Mouse (Mus musculus) E14TG2a.4 (cell line): ENCODE measurements at regions not wholly inside any gene's neighbourhood (a gene's known extent, or its start where the extent isn't known, plus 50 kb on each side); places are given as distances from the start of the nearest gene placed in this dataset.
A peak's percentile ranks its signal among the peaks of the same experiment; 100 is the strongest.

Experiments
- H3K27me3 ChIP-seq: 2 replicates; pipeline ENCODE4 v1.6.1; 2014; ENCODE audit warnings: low read length, control low read depth; ENCODE audit not compliant: insufficient read depth
- H3K36me3 ChIP-seq: 2 replicates; pipeline ENCODE4 v1.6.1; 2014; ENCODE audit warnings: low read length, control low read depth; ENCODE audit not compliant: insufficient read depth
- H3K4me1 ChIP-seq: replicated peaks from 2 replicates; pipeline ENCODE4 v1.6.1; 2014; ENCODE audit warnings: low read depth, low read length, control low read depth
- H3K4me3 ChIP-seq: replicated peaks from 2 replicates; pipeline ENCODE4 v1.5.1; 2014; ENCODE audit warnings: mild to moderate bottlenecking, low read length
- H3K9me3 ChIP-seq: 2 replicates; pipeline ENCODE4 v1.6.1; 2014; ENCODE audit warnings: low read length, control low read depth
- CTCF ChIP-seq: conservative IDR thresholded peaks from 2 replicates; pipeline ENCODE4 v1.5.1; 2014; ENCODE audit warnings: low read length
- NANOG ChIP-seq: IDR thresholded peaks from 2 replicates; pipeline ENCODE4 v1.6.1; 2014; ENCODE audit warnings: borderline replicate concordance, low read length, mixed read lengths
- POU5F1 ChIP-seq: IDR thresholded peaks from 2 replicates; pipeline ENCODE4 v1.6.1; 2014; ENCODE audit warnings: low read length, borderline replicate concordance

GRCm38 (mm10) chr16:30132086-30132485, 67.9 kb downstream of the Hes1 start:
- H3K27me3 ChIP-seq, result peaks cover 18% of the 10 kb centered on the region
- TF ChIP-seq CTCF (no peak), POU5F1 (no peak), NANOG (no peak)
- H3K4me1 ChIP-seq, result peaks cover 31% of the 10 kb centered on the region
- no peak overlapping the region for H3K4me3 ChIP-seq
- H3K36me3 ChIP-seq, result no peaks in the 10 kb centered on the region
- peaks cover 7% of the 10 kb centered on the region; the same call in 1 of the 2 replicates for H3K9me3 ChIP-seq

GRCm38 (mm10) chr16:30134642-30135165, 70.5 kb downstream of the Hes1 start:
- Histone ChIP-seq H3K4me3 (no peak overlapping the region), H3K27me3 (peaks cover 21% of the 10 kb centered on the region; the same call in 1 of the 2 replicates), H3K9me3 (peaks cover 4% of the 10 kb centered on the region; the same call in 1 of the 2 replicates), H3K4me1 (peaks cover 14% of the 10 kb centered on the region), H3K36me3 (no peaks in the 10 kb centered on the region)
- no peak for TF ChIP-seq POU5F1
- TF ChIP-seq CTCF, result no peak
- no peak for TF ChIP-seq NANOG

- H3K4me3 ChIP-seq, result no peak overlapping the region
Observed at GRCm38 (mm10) chr16:30136849-30137248, 72.7 kb downstream of the Hes1 start.

GRCm38 (mm10) chr16:30137812-30138211, 73.6 kb downstream of the Hes1 start:
- Histone ChIP-seq H3K4me1 (peaks cover 4% of the 10 kb centered on the region), H3K9me3 (peaks cover 4% of the 10 kb centered on the region; the same call in 1 of the 2 replicates), H3K36me3 (no peaks in the 10 kb centered on the region), H3K4me3 (no peak overlapping the region), H3K27me3 (peaks cover 27% of the 10 kb centered on the region; the same call in 1 of the 2 replicates)
- no peak for TF ChIP-seq NANOG
- TF ChIP-seq POU5F1, result no peak
- TF ChIP-seq CTCF, result no peak

More at GRCm38 (mm10) chr16:30136849-30137248, 72.7 kb downstream of the Hes1 start:
- Histone ChIP-seq H3K9me3 (peaks cover 4% of the 10 kb centered on the region; the same call in 1 of the 2 replicates), H3K36me3 (no peaks in the 10 kb centered on the region), H3K27me3 (peaks cover 22% of the 10 kb centered on the region; the same call in 1 of the 2 replicates), H3K4me1 (peaks cover 7% of the 10 kb centered on the region; the same call in 1 of the 2 replicates)
- TF ChIP-seq CTCF, result no peak
- no peak for TF ChIP-seq POU5F1
- no peak for TF ChIP-seq NANOG

- 0 out of 2 replicates have a peak overlapping the region, but pooled peaks have one; percentile 37 for H3K4me3 ChIP-seq
- TF ChIP-seq POU5F1, result no peak
- no peak for TF ChIP-seq CTCF
Observed at GRCm38 (mm10) chr16:30144818-30145464, 80.8 kb downstream of the Hes1 start.

GRCm38 (mm10) chr16:30145465-30146207, 81.5 kb downstream of the Hes1 start:
- peaks cover 22% of the 10 kb centered on the region for H3K4me1 ChIP-seq
- 0 out of 2 replicates have a peak overlapping the region, but pooled peaks have one; percentile 37 for H3K4me3 ChIP-seq
- TF ChIP-seq NANOG (no peak), CTCF (no peak), POU5F1 (no peak)
- no peaks in the 10 kb centered on the region for H3K36me3 ChIP-seq
- peaks cover 35% of the 10 kb centered on the region for H3K27me3 ChIP-seq
- H3K9me3 ChIP-seq, result no peaks in the 10 kb centered on the region

More at GRCm38 (mm10) chr16:30144818-30145464, 80.8 kb downstream of the Hes1 start:
- Histone ChIP-seq H3K9me3 (no peaks in the 10 kb centered on the region), H3K4me1 (peaks cover 22% of the 10 kb centered on the region), H3K27me3 (peaks cover 31% of the 10 kb centered on the region), H3K36me3 (no peaks in the 10 kb centered on the region)

- peaks cover 39% of the 10 kb centered on the region for H3K27me3 ChIP-seq
- no peak for TF ChIP-seq POU5F1
- peaks cover 22% of the 10 kb centered on the region for H3K4me1 ChIP-seq
- H3K4me3 ChIP-seq, result no peak overlapping the region
- no peaks in the 10 kb centered on the region for H3K9me3 ChIP-seq
- no peaks in the 10 kb centered on the region for H3K36me3 ChIP-seq
Observed at GRCm38 (mm10) chr16:30146208-30146525, 82.0 kb downstream of the Hes1 start.

GRCm38 (mm10) chr16:30147296-30147695, 83.1 kb downstream of the Hes1 start:
- H3K4me1 ChIP-seq, result peaks cover 22% of the 10 kb centered on the region
- peaks cover 31% of the 10 kb centered on the region for H3K27me3 ChIP-seq
- H3K9me3 ChIP-seq, result no peaks in the 10 kb centered on the region
- TF ChIP-seq NANOG, result no peak
- no peak for TF ChIP-seq CTCF
- no peak for TF ChIP-seq POU5F1
- no peak overlapping the region for H3K4me3 ChIP-seq
- H3K36me3 ChIP-seq, result no peaks in the 10 kb centered on the region
